Mouse (Mus musculus): ENCODE measurements around the gene Aff4.

- TF ChIP-seq POLR2A (IDR thresholded peaks at IDR 0.05; ENCODE audit: borderline replicate concordance, extremely low read depth, insufficient read depth, insufficient read length, poor library complexity, severe bottlenecking) = no peak
- no peak for TF ChIP-seq CTCF (IDR thresholded peaks at IDR 0.05; ENCODE audit: borderline replicate concordance, extremely low read depth, insufficient read depth, insufficient read length)
Observed at GRCm38 (mm10) chr11:53345738-53346137, 4.9 kb upstream of the Aff4 start.
